Mouse (Mus musculus) neural tube, embryonic 14.5 days (tissue): ENCODE data around the gene Ltc4s. TPM values are rescaled to one million over a fixed set of nuclear protein-coding genes. Genes with fewer than 3 reads are reported as not detected.

ENCODE experiments used
- ATAC-seq: fragments of 200-750 bp; cut with Nextera tagmentation; 2 replicates; pipeline ENCODE4 v1.8.0; 2017; ENCODE audit warnings: low read depth, mild to moderate bottlenecking, moderate TSS enrichment, moderate library complexity
- H3K27ac ChIP-seq: fragments of 300-500 bp; sonication (generic); 2 replicates; pipeline ENCODE4 v1.5.1; 2014; ENCODE audit warnings: low read depth, mild to moderate bottlenecking, control low read depth, low read length, moderate library complexity, mixed read lengths
- H3K27me3 ChIP-seq: fragments of 300-500 bp; sonication (generic); 2 replicates; pipeline ENCODE4 v1.6.1; 2014; ENCODE audit warnings: low read length; ENCODE audit not compliant: control insufficient read depth, insufficient read depth
- H3K36me3 ChIP-seq: fragments of 300-500 bp; sonication (generic); 2 replicates; pipeline ENCODE4 v1.6.1; 2014; ENCODE audit warnings: low read length, mixed read lengths; ENCODE audit not compliant: control insufficient read depth, insufficient read depth
- H3K4me1 ChIP-seq: fragments of 300-500 bp; sonication (generic); 2 replicates; pipeline ENCODE4 v1.6.1; 2014; ENCODE audit warnings: low read length; ENCODE audit not compliant: control insufficient read depth, insufficient read depth
- H3K4me2 ChIP-seq: fragments of 300-500 bp; sonication (generic); 2 replicates; pipeline ENCODE4 v1.6.1; 2014; ENCODE audit warnings: mild to moderate bottlenecking, low read depth, low read length, control low read depth
- H3K4me3 ChIP-seq: fragments of 300-500 bp; sonication (generic); 2 replicates; pipeline ENCODE4 v1.5.1; 2014; ENCODE audit warnings: low read depth, low read length, control low read depth, mixed read lengths
- H3K9ac ChIP-seq: fragments of 300-500 bp; sonication (generic); replicated peaks from 2 replicates; pipeline ENCODE4 v1.6.1; 2014; ENCODE audit warnings: low read depth, mild to moderate bottlenecking, control low read depth, low read length, mixed read lengths
- H3K9me3 ChIP-seq: fragments of 300-500 bp; sonication (generic); 2 replicates; pipeline ENCODE4 v1.6.1; 2016; ENCODE audit warnings: low read length; ENCODE audit not compliant: control insufficient read depth
- WGBS: fragments of 180-500 bp; shearing (Covaris S2); extraction: QIAGEN DNeasy Blood & Tissue Kit; methylation state at CpG from one replicate; pipeline ENCODE4 v1.1.7; 2014; 5-methylcytosine and 5-hydroxymethylcytosine counted together
- polyA plus RNA-seq: library from polyadenylated mRNA; unstranded; fragments of >200 nt; fragmentation: Nextera tagmentation; extraction: Ambion mirVana; gene quantifications from 2 replicates; pipeline ENCODE4 v1.2.1, GENCODE M21; 2014

Gene Ltc4s
- polyA plus RNA-seq, 1 experiment from 2014 or later, result 1.3 TPM

DNA sequence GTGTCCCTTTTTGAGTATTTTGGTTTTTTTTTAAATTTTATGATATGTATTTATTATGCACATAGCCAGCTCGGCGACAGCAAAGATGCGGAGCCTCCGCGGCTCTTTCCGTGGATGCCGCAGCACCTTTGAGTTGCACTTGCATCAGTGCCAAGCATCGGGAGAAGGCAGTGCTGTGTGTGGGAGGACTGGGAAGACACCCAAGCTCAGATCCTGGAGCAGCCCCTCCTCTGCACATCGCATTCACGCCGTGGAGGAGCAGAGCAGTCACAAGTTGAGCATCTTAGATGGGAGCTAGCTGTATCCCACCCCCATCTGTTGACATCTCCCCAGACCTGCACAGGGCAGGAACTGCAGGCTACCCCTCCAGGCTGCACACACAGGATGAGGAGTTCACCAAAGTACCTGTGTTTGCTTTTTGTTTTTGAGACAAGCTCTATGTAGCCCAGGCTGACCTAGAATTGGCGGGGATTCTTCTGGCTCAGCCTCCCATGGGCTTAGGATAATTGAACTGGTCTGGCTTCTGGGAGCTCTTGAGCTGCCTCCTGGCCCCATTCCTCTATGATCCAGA lies 15.7 kb upstream of the Ltc4s start:
- H3K27me3 ChIP-seq, result no peaks in the 10 kb centered on the region
- no peak overlapping the region for H3K27ac ChIP-seq
- H3K9ac ChIP-seq, result no peak overlapping the region
- no peak overlapping the region for H3K4me3 ChIP-seq
- no peaks in the 10 kb centered on the region for H3K9me3 ChIP-seq
- ATAC-seq, result no peak
- no peaks in the 10 kb centered on the region for H3K4me1 ChIP-seq
- no peak overlapping the region for H3K4me2 ChIP-seq
- WGBS, result 87% methylated on average over 12 of the region's 12 CpGs
- H3K36me3 ChIP-seq, result peaks cover 14% of the 10 kb centered on the region

- WGBS, result 68% methylated on average over 1 of the region's 1 CpGs
- no peak overlapping the region for H3K27ac ChIP-seq
- H3K9ac ChIP-seq, result no peak overlapping the region
- H3K9me3 ChIP-seq, result no peaks in the 10 kb centered on the region
- H3K4me3 ChIP-seq, result no peak overlapping the region
- no peaks in the 10 kb centered on the region for H3K27me3 ChIP-seq
- peaks cover 14% of the 10 kb centered on the region for H3K36me3 ChIP-seq
- H3K4me2 ChIP-seq, result no peak overlapping the region
- no peak for ATAC-seq
- no peaks in the 10 kb centered on the region for H3K4me1 ChIP-seq
Observed at GRCm38 (mm10) chr11:50253393-50253792, 15.0 kb upstream of the Ltc4s start.

DNA sequence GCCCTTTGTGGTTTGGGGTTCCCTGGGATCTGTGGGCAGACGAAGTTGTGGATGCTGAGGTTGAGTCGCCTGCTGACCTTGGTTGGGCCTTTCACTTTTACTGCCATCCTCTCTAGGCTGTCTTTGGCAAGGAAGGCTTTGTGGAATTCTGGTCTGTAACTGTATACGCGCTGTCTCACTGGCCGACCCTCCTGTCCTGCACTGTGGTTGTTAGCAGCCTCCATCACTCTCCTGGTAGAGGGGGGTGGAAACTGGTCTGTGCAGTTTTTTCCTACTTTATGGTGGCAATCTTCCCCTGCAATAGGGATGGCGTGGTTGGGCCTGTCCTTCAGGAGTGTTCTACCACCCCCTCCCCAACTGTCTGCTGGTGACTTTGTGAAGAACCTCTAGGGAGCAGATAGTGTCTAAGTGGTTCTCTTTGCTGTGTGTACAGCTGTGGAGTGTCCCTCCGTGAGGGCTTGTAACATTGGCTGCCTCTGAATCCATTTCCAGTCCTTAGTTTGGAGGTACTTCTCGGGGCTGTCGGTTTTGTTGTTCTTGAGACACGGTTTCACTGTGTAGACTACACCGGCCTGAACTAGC lies 14.4 kb upstream of the Ltc4s start:
- Histone ChIP-seq H3K9ac (no peak overlapping the region), H3K4me2 (no peak overlapping the region), H3K36me3 (peaks cover 8% of the 10 kb centered on the region), H3K9me3 (no peaks in the 10 kb centered on the region), H3K4me3 (no peak overlapping the region), H3K4me1 (no peaks in the 10 kb centered on the region), H3K27me3 (no peaks in the 10 kb centered on the region), H3K27ac (no peak overlapping the region)
- WGBS, result 62% methylated on average over 11 of the region's 11 CpGs
- ATAC-seq, result no peak

DNA sequence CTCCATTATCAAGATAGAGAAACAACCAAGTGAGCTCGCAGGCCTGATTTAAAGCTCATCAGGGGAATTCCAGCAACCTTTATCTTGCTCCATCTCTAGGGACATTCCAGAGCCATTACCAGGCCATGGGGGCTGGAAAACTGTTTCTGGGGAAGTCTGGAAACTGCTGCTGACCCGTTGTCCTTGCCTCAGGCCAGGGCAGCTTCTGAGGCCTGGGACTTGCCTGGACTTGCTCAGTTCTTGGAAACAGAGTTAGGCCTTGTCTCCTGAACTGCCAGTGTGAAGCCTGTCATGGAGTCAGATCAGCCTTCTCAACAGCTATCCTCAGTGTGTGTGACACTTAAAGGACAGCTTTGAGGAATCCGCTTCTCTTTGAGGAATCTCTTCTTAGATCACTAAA lies 13.8 kb upstream of the Ltc4s start:
- H3K9me3 ChIP-seq, result no peaks in the 10 kb centered on the region
- H3K4me2 ChIP-seq, result no peak overlapping the region
- ATAC-seq, result no peak
- H3K4me1 ChIP-seq, result no peaks in the 10 kb centered on the region
- no peak overlapping the region for H3K27ac ChIP-seq
- no peaks in the 10 kb centered on the region for H3K27me3 ChIP-seq
- no peak overlapping the region for H3K4me3 ChIP-seq
- WGBS, result 60% methylated on average over 3 of the region's 3 CpGs
- H3K36me3 ChIP-seq, result peaks cover 4% of the 10 kb centered on the region; the same call in 1 of the 2 replicates
- H3K9ac ChIP-seq, result no peak overlapping the region

- 77% methylated on average over 7 of the region's 7 CpGs for WGBS
- Histone ChIP-seq H3K9me3 (no peaks in the 10 kb centered on the region), H3K9ac (no peak overlapping the region), H3K36me3 (no peaks in the 10 kb centered on the region), H3K27ac (no peak overlapping the region), H3K27me3 (no peaks in the 10 kb centered on the region), H3K4me1 (no peaks in the 10 kb centered on the region), H3K4me3 (no peak overlapping the region), H3K4me2 (no peak overlapping the region)
- ATAC-seq, result no peak
Observed at GRCm38 (mm10) chr11:50248473-50249171, 10.2 kb upstream of the Ltc4s start.

- Histone ChIP-seq H3K4me3 (no peak overlapping the region), H3K4me2 (no peak overlapping the region), H3K9me3 (no peaks in the 10 kb centered on the region), H3K27me3 (no peaks in the 10 kb centered on the region), H3K27ac (no peak overlapping the region), H3K36me3 (no peaks in the 10 kb centered on the region), H3K4me1 (no peaks in the 10 kb centered on the region), H3K9ac (no peak overlapping the region)
- ATAC-seq, result no peak
- 76% methylated on average over 5 of the region's 5 CpGs for WGBS
Observed at GRCm38 (mm10) chr11:50245269-50245668, 6.9 kb upstream of the Ltc4s start.

DNA sequence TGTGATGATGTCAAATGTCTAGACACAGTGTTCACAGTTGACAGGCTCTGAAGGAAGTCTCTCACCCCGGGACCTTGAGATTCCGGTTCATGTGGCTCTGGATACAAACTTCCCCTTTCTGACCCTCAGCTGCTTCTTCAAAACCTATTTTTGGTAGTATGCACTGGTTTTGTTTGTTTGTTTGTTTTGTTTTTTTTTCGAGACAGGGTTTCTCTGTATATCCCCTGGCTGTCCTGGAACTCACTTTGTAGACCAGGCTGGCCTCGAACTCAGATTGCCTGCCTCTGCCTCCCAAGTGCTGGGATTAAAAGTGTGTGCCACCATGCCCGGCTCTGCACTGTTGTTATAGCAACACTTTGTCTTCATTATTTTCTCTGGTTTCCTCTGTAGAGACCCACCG lies 5.5 kb upstream of the Ltc4s start:
- WGBS, result 78% methylated on average over 6 of the region's 6 CpGs
- Histone ChIP-seq H3K27me3 (0 out of 2 replicates have a peak, but pooled peaks cover under 1% of the 10 kb centered on the region), H3K27ac (no peak overlapping the region), H3K9me3 (no peaks in the 10 kb centered on the region), H3K4me3 (no peak overlapping the region), H3K4me2 (no peak overlapping the region), H3K4me1 (no peaks in the 10 kb centered on the region), H3K9ac (no peak overlapping the region), H3K36me3 (no peaks in the 10 kb centered on the region)
- no peak for ATAC-seq

DNA sequence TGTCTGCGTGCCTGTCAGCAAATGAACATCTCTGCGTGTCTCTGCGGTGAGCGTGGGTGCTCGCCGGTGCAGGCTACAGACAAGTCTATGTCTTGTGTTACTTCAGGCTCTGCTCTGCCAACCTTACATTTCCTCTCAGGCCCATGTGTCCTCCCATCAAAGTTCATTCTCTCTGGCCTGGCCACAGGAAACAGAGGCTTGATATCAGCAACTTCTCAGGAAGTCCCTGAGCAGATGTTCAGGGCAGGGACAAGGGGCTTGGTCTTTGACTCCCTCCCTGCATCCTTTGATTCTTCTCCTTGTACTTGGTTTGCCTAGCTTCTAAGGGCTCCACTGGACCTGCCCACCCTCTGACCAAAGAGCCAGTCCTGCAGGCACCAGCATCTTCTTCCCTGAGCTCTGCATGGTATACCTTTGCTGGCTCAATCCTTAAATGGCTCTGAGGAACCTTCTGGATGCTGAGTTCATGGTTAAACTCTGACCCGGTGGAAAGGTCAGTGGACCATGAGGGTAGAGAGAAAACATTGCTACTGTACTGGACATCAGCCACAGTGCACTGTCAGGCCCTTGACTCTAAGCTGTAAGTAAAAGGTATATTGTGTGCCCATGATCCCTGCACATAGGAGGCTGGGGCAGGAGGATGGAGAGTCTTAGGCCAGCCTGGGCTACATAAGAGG lies 2.0 kb upstream of the Ltc4s start:
- Histone ChIP-seq H3K4me1 (peaks cover 11% of the 10 kb centered on the region; the same call in 1 of the 2 replicates), H3K9me3 (no peaks in the 10 kb centered on the region), H3K4me2 (no peak overlapping the region), H3K36me3 (no peaks in the 10 kb centered on the region), H3K4me3 (no peak overlapping the region), H3K27me3 (peaks cover 12% of the 10 kb centered on the region), H3K9ac (no peak overlapping the region), H3K27ac (no peak overlapping the region)
- no peak for ATAC-seq
- 94% methylated on average over 7 of the region's 7 CpGs for WGBS
